Comparison of ENCODE assay signal across 10 mouse cellular contexts in genomic region chr2:25396597-25396983, GRCm38 (mm10). TPM values are rescaled to one million over a fixed set of nuclear protein-coding genes. Genes with fewer than 3 reads are reported as not detected.
A peak's percentile ranks its signal among the peaks of the same experiment; 100 is the strongest.
DNase-seq lines count a peak whose midpoint lies in the region; ATAC-seq and TF ChIP-seq lines count a peak whose summit lies in the region.
"Had no signal": no experiment of that assay in that cellular context is flagged by ENCODE, and none has a peak within 500 bp of the region (broad histone marks: within the 10 kb centered on the region; RNA-seq: fewer than 3 reads in every experiment).

No protein-coding gene starts in this region.

- no peaks in the 10 kb centered on the region for H3K9me3 ChIP-seq in hindbrain, embryonic 10.5 days
- no peaks in the 10 kb centered on the region for H3K9me3 ChIP-seq in hindbrain, embryonic 11.5 days (ENCODE audit: control insufficient read depth, low read length)
- H3K9me3 ChIP-seq in forebrain, postnatal 0 days (ENCODE audit: low read length): no peaks in the 10 kb centered on the region
- H3K9me3 ChIP-seq in limb, embryonic 15.5 days: no peaks in the 10 kb centered on the region

- no peaks in the 10 kb centered on the region for H3K36me3 ChIP-seq in hindbrain, embryonic 10.5 days
- H3K36me3 ChIP-seq in hindbrain, embryonic 11.5 days (ENCODE audit: control insufficient read depth, insufficient read depth, low read length): no peaks in the 10 kb centered on the region
- H3K36me3 ChIP-seq in forebrain, postnatal 0 days (ENCODE audit: insufficient read depth): no peaks in the 10 kb centered on the region
- no peaks in the 10 kb centered on the region for H3K36me3 ChIP-seq in limb, embryonic 15.5 days

- TF ChIP-seq CTCF in forebrain, postnatal 0 days (IDR thresholded peaks at IDR 0.05; ENCODE audit: low read depth): no peak

- H3K27ac ChIP-seq in hindbrain, embryonic 10.5 days: no peak overlapping the region
- no peak overlapping the region for H3K27ac ChIP-seq in hindbrain, embryonic 11.5 days (ENCODE audit: low read depth, low read length)
- H3K27ac ChIP-seq in forebrain, postnatal 0 days (ENCODE audit: low read depth, low read length): 0 out of 2 replicates have a peak overlapping the region, but pooled peaks have one; percentile 9
- no peak overlapping the region for H3K27ac ChIP-seq in limb, embryonic 15.5 days

- WGBS in hindbrain, embryonic 10.5 days: 32% methylated on average over 3 of the region's 3 CpGs
- WGBS in hindbrain, embryonic 11.5 days: 27% methylated on average over 3 of the region's 3 CpGs
- WGBS in forebrain, postnatal 0 days: 35% methylated on average over 3 of the region's 3 CpGs
- 29% methylated on average over 3 of the region's 3 CpGs for WGBS in limb, embryonic 15.5 days

- peaks cover 79% of the 10 kb centered on the region for H3K27me3 ChIP-seq in hindbrain, embryonic 10.5 days (ENCODE audit: insufficient read depth, poor library complexity, severe bottlenecking)
- peaks cover 61% of the 10 kb centered on the region for H3K27me3 ChIP-seq in hindbrain, embryonic 11.5 days (ENCODE audit: control insufficient read depth, insufficient read depth, low read length)
- H3K27me3 ChIP-seq in forebrain, postnatal 0 days (ENCODE audit: insufficient read depth, low read length): peaks cover 17% of the 10 kb centered on the region
- H3K27me3 ChIP-seq in limb, embryonic 15.5 days: peaks cover 82% of the 10 kb centered on the region

- DNase-seq in hindbrain, embryonic 10.5 days (ENCODE audit: low spot score): no peak
- no peak for DNase-seq in hindbrain, embryonic 11.5 days (ENCODE audit: low spot score)
- peak; percentile 86 for DNase-seq in brain, adult 2 months (ENCODE audit: low read depth, low spot score)
- no peak for DNase-seq in forebrain, postnatal 0 days
- DNase-seq in c-Kit-positive CD71-positive TER-119-positive erythroid progenitor cells, embryonic 14.5 days (ENCODE audit: low spot score): no peak
- DNase-seq in left cerebral cortex, postnatal 10 days (ENCODE audit: extremely low spot score in 1 of 2, low spot score in 2 of 2): no peak
- no peak for DNase-seq in urinary bladder, adult 18-20 months (ENCODE audit: low spot score in 2 of 2)

- H3K4me1 ChIP-seq in hindbrain, embryonic 10.5 days (replicated peaks): peaks cover 34% of the 10 kb centered on the region
- H3K4me1 ChIP-seq in hindbrain, embryonic 11.5 days (replicated peaks; ENCODE audit: control insufficient read depth, insufficient read depth, low read length): peaks cover 5% of the 10 kb centered on the region; the same call in 1 of the 2 replicates
- H3K4me1 ChIP-seq in forebrain, postnatal 0 days (ENCODE audit: insufficient read depth): peaks cover 8% of the 10 kb centered on the region; the same call in 1 of the 2 replicates
- H3K4me1 ChIP-seq in limb, embryonic 15.5 days: peaks cover 31% of the 10 kb centered on the region

- no peak for ATAC-seq in hindbrain, embryonic 11.5 days (ENCODE audit: low FRiP score)
- no peak for ATAC-seq in forebrain, postnatal 0 days
- ATAC-seq in limb, embryonic 15.5 days (ENCODE audit: insufficient number of reproducible peaks, low FRiP score, low TSS enrichment, low read depth): no peak

- no peak overlapping the region for H3K4me2 ChIP-seq in hindbrain, embryonic 11.5 days (replicated peaks; ENCODE audit: low read depth, low read length)
- H3K4me2 ChIP-seq in forebrain, postnatal 0 days (ENCODE audit: low read depth): peak overlapping the region; percentile 67
- peak overlapping the region; percentile 60 for H3K4me2 ChIP-seq in limb, embryonic 15.5 days

- H3K9ac ChIP-seq in hindbrain, embryonic 11.5 days (ENCODE audit: low read depth, low read length): no peak overlapping the region
- H3K9ac ChIP-seq in forebrain, postnatal 0 days: peak overlapping the region; percentile 37; the same call in 1 of the 2 replicates
- H3K9ac ChIP-seq in limb, embryonic 15.5 days: 0 out of 2 replicates have a peak overlapping the region, but pooled peaks have one; percentile 5

- H3K4me3 ChIP-seq in hindbrain, embryonic 10.5 days: peak overlapping the region; percentile 53
- no peak overlapping the region for H3K4me3 ChIP-seq in hindbrain, embryonic 11.5 days (ENCODE audit: low read depth, low read length)
- peak overlapping the region; percentile 35 for H3K4me3 ChIP-seq in forebrain, postnatal 0 days (ENCODE audit: low read depth, low read length)
- peak overlapping the region; percentile 36; the same call in 1 of the 2 replicates for H3K4me3 ChIP-seq in limb, embryonic 15.5 days

- intact Hi-C loops in left cerebral cortex, postnatal 10 days (cut with DNase I): no loop called here

RNA-seq across cellular contexts. Expression of gene Entpd2, which starts 0.9 kb away (rescaled TPM):
- 0.31 TPM in 1 of 2 replicates, not detected in the other for polyA plus RNA-seq in hindbrain, embryonic 10.5 days (2016; fragmentation: Nextera tagmentation; extraction: Ambion mirVana)
- polyA plus RNA-seq in hindbrain, embryonic 11.5 days (2014; fragmentation: Nextera tagmentation; extraction: Ambion mirVana): 0.21 TPM in 1 of 2 replicates, not detected in the other
- total RNA-seq in forebrain, postnatal 0 days (2014; rRNA removed): 8.2 and 13.5 TPM in 2 replicates
- 14.2 and 18.2 TPM in 2 replicates for polyA plus RNA-seq in forebrain, postnatal 0 days (2015; fragmentation: Nextera tagmentation; extraction: Ambion mirVana)
- 4.2 and 11.7 TPM in 2 replicates for polyA plus RNA-seq in limb, embryonic 15.5 days (2015; fragmentation: Nextera tagmentation; extraction: Ambion mirVana)
- total RNA-seq in left cerebral cortex, postnatal 10 days (2021): 10 to 100 TPM; 12.2 to 15.6 TPM
- total RNA-seq: MEL; neutrophil, adult 5-6 weeks had no signal

RNA-seq across cellular contexts. Expression of gene Npdc1, which starts 2.6 kb away (rescaled TPM):
- polyA plus RNA-seq in hindbrain, embryonic 10.5 days (2016; fragmentation: Nextera tagmentation; extraction: Ambion mirVana): 75.1 and 155 TPM in 2 replicates
- polyA plus RNA-seq in hindbrain, embryonic 11.5 days (2014; fragmentation: Nextera tagmentation; extraction: Ambion mirVana): 123 and 151 TPM in 2 replicates
- 179 and 188 TPM in 2 replicates for total RNA-seq in forebrain, postnatal 0 days (2014; rRNA removed)
- 413 and 442 TPM in 2 replicates for polyA plus RNA-seq in forebrain, postnatal 0 days (2015; fragmentation: Nextera tagmentation; extraction: Ambion mirVana)
- 51.7 and 54.3 TPM in 2 replicates for polyA plus RNA-seq in limb, embryonic 15.5 days (2015; fragmentation: Nextera tagmentation; extraction: Ambion mirVana)
- total RNA-seq in left cerebral cortex, postnatal 10 days (2021): 100 to 1,000 TPM; 401 to 408 TPM
- total RNA-seq: MEL; neutrophil, adult 5-6 weeks had no signal

RNA-seq across cellular contexts. Expression of gene Sapcd2, which starts 24.5 kb away (rescaled TPM):
- polyA plus RNA-seq in hindbrain, embryonic 10.5 days (2016; fragmentation: Nextera tagmentation; extraction: Ambion mirVana): 71.6 and 75.1 TPM in 2 replicates
- polyA plus RNA-seq in hindbrain, embryonic 11.5 days (2014; fragmentation: Nextera tagmentation; extraction: Ambion mirVana): 41.0 and 45.2 TPM in 2 replicates
- total RNA-seq in forebrain, postnatal 0 days (2014; rRNA removed): 13.2 and 13.9 TPM in 2 replicates
- 9.5 and 12.7 TPM in 2 replicates for polyA plus RNA-seq in forebrain, postnatal 0 days (2015; fragmentation: Nextera tagmentation; extraction: Ambion mirVana)
- polyA plus RNA-seq in limb, embryonic 15.5 days (2015; fragmentation: Nextera tagmentation; extraction: Ambion mirVana): 30.5 and 31.9 TPM in 2 replicates
- 1 to 10 TPM; 9.6 to 9.9 TPM for total RNA-seq in left cerebral cortex, postnatal 10 days (2021)
- total RNA-seq: neutrophil, adult 5-6 weeks had no signal

RNA-seq across cellular contexts. Expression of gene Fut7, which starts 26.5 kb away (rescaled TPM):
- polyA plus RNA-seq in hindbrain, embryonic 10.5 days (2016; fragmentation: Nextera tagmentation; extraction: Ambion mirVana): not detected in 2 replicates
- polyA plus RNA-seq in hindbrain, embryonic 11.5 days (2014; fragmentation: Nextera tagmentation; extraction: Ambion mirVana): 0.11 TPM in 1 of 2 replicates, not detected in the other
- total RNA-seq in forebrain, postnatal 0 days (2014; rRNA removed): 1.3 TPM in 1 of 2 replicates, not detected in the other
- 0.17 and 0.23 TPM in 2 replicates for polyA plus RNA-seq in forebrain, postnatal 0 days (2015; fragmentation: Nextera tagmentation; extraction: Ambion mirVana)
- polyA plus RNA-seq in limb, embryonic 15.5 days (2015; fragmentation: Nextera tagmentation; extraction: Ambion mirVana): 0.18 TPM in 1 of 2 replicates, not detected in the other
- under 1 TPM; 0.22 to 0.41 TPM for total RNA-seq in left cerebral cortex, postnatal 10 days (2021)

RNA-seq across cellular contexts. Expression of gene Uap1l1, which starts 31.1 kb away (rescaled TPM):
- polyA plus RNA-seq in hindbrain, embryonic 10.5 days (2016; fragmentation: Nextera tagmentation; extraction: Ambion mirVana): 7.4 and 10.1 TPM in 2 replicates
- polyA plus RNA-seq in hindbrain, embryonic 11.5 days (2014; fragmentation: Nextera tagmentation; extraction: Ambion mirVana): 4.1 and 6.5 TPM in 2 replicates
- total RNA-seq in forebrain, postnatal 0 days (2014; rRNA removed): 4.1 and 5.2 TPM in 2 replicates
- 10.4 and 11.9 TPM in 2 replicates for polyA plus RNA-seq in forebrain, postnatal 0 days (2015; fragmentation: Nextera tagmentation; extraction: Ambion mirVana)
- 16.9 and 23.6 TPM in 2 replicates for polyA plus RNA-seq in limb, embryonic 15.5 days (2015; fragmentation: Nextera tagmentation; extraction: Ambion mirVana)
- 10 to 100 TPM in 1 of 2 experiments, 1 to 10 TPM in 1; 6.3 to 12.1 TPM for total RNA-seq in left cerebral cortex, postnatal 10 days (2021)
